Mouse (Mus musculus): ENCODE data around the gene Itgb5. TPM values are rescaled to one million over a fixed set of nuclear protein-coding genes. Genes with fewer than 3 reads are reported as not detected.

The Itgb5 gene
- polyA plus RNA-seq, 1 experiment from 2014 or later = 4.9 TPM

DNA sequence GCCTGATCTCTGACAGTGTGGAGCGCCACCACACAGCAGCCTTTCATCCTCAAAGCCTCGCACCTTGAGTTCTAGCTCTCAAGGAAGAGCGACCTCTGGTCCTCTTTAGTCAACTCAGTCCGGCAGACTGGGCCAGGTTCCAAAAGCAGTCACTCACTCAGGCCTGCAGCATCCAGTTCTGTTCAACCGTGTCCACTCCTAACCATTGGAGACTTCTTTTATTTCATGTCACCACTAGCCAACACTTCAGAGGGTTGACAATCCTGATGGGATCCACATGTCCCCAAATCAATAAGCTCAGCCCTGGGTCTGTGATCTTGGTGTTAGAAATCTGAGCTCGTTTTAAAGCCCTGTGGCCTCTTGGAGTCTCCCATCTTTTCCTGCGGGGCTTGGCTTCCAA is 116.6 kb downstream of the Itgb5 start:
- no peak overlapping the region for H3K27ac ChIP-seq (ENCODE audit: low read depth, low read length)
- no peak overlapping the region for H3K4me2 ChIP-seq (ENCODE audit: low read length)
- no peaks in the 10 kb centered on the region for H3K9me3 ChIP-seq (ENCODE audit: control insufficient read depth, low read length)
- H3K4me1 ChIP-seq (ENCODE audit: control insufficient read depth, insufficient read depth, low read depth, low read length) = peaks cover 10% of the 10 kb centered on the region
- no peak overlapping the region for H3K9ac ChIP-seq (ENCODE audit: low read depth, low read length)
- 77% methylated on average over 7 of the region's 7 CpGs for WGBS
- H3K36me3 ChIP-seq (ENCODE audit: control insufficient read depth, insufficient read depth, low read length) = no peaks in the 10 kb centered on the region
- no peaks in the 10 kb centered on the region for H3K27me3 ChIP-seq (replicated peaks; ENCODE audit: control insufficient read depth, insufficient read depth, low read length)
- no peak for ATAC-seq
- no peak overlapping the region for H3K4me3 ChIP-seq (ENCODE audit: low read length)

GRCm38 (mm10) chr16:33947664-33948571 is 118.5 kb downstream of the Itgb5 start:
- no peak for ATAC-seq
- WGBS = 75% methylated on average over 17 of the region's 17 CpGs
- Histone ChIP-seq H3K9me3 (ENCODE audit: control insufficient read depth, low read length) (no peaks in the 10 kb centered on the region), H3K36me3 (ENCODE audit: control insufficient read depth, insufficient read depth, low read length) (no peaks in the 10 kb centered on the region), H3K27me3 (replicated peaks; ENCODE audit: control insufficient read depth, insufficient read depth, low read length) (no peaks in the 10 kb centered on the region), H3K4me3 (ENCODE audit: low read length) (no peak overlapping the region), H3K9ac (ENCODE audit: low read depth, low read length) (no peak overlapping the region), H3K27ac (ENCODE audit: low read depth, low read length) (no peak overlapping the region), H3K4me2 (ENCODE audit: low read length) (no peak overlapping the region), H3K4me1 (ENCODE audit: control insufficient read depth, insufficient read depth, low read depth, low read length) (no peaks in the 10 kb centered on the region)

- H3K36me3 ChIP-seq (ENCODE audit: control insufficient read depth, insufficient read depth, low read length) = peaks cover 6% of the 10 kb centered on the region
- WGBS = 83% methylated on average over 6 of the region's 6 CpGs
- H3K9me3 ChIP-seq (ENCODE audit: control insufficient read depth, low read length) = no peaks in the 10 kb centered on the region
- H3K27ac ChIP-seq (ENCODE audit: low read depth, low read length) = no peak overlapping the region
- H3K4me2 ChIP-seq (ENCODE audit: low read length) = no peak overlapping the region
- H3K4me3 ChIP-seq (ENCODE audit: low read length) = no peak overlapping the region
- no peaks in the 10 kb centered on the region for H3K27me3 ChIP-seq (replicated peaks; ENCODE audit: control insufficient read depth, insufficient read depth, low read length)
- ATAC-seq = no peak; the same call in 1 of the 2 replicates
- H3K9ac ChIP-seq (ENCODE audit: low read depth, low read length) = no peak overlapping the region
- H3K4me1 ChIP-seq (ENCODE audit: control insufficient read depth, insufficient read depth, low read depth, low read length) = no peaks in the 10 kb centered on the region
Measured at GRCm38 (mm10) chr16:33950386-33950785, 120.9 kb downstream of the Itgb5 start.

DNA sequence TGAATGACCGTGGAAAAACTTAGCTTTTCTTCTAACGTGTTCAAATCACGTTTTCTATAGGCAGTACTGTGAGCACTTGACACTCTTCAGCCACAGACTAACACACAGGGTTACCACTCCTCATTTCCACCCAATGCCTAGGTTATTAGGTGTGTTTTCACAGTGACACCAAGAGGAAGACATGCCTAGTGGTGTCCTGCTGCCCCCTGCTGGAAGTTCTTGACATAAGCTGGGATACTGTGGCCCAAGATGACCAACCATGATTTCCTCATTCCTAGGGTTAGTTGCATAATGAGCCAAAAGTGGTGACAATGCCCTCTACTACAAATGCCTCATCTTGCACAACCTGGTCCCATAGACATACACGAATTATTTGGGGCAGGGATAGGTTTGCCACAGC is 121.4 kb downstream of the Itgb5 start:
- no peak overlapping the region for H3K9ac ChIP-seq (ENCODE audit: low read depth, low read length)
- ATAC-seq = peak; percentile 66
- no peak overlapping the region for H3K4me3 ChIP-seq (ENCODE audit: low read length)
- H3K9me3 ChIP-seq (ENCODE audit: control insufficient read depth, low read length) = no peaks in the 10 kb centered on the region
- H3K36me3 ChIP-seq (ENCODE audit: control insufficient read depth, insufficient read depth, low read length) = peaks cover 6% of the 10 kb centered on the region
- no peak overlapping the region for H3K27ac ChIP-seq (ENCODE audit: low read depth, low read length)
- H3K4me1 ChIP-seq (ENCODE audit: control insufficient read depth, insufficient read depth, low read depth, low read length) = no peaks in the 10 kb centered on the region
- H3K4me2 ChIP-seq (ENCODE audit: low read length) = no peak overlapping the region
- 38% methylated on average over 4 of the region's 4 CpGs for WGBS
- no peaks in the 10 kb centered on the region for H3K27me3 ChIP-seq (replicated peaks; ENCODE audit: control insufficient read depth, insufficient read depth, low read length)

- no peak overlapping the region for H3K4me3 ChIP-seq (ENCODE audit: low read length)
- no peaks in the 10 kb centered on the region for H3K4me1 ChIP-seq (ENCODE audit: control insufficient read depth, insufficient read depth, low read depth, low read length)
- H3K27ac ChIP-seq (ENCODE audit: low read depth, low read length) = no peak overlapping the region
- no peaks in the 10 kb centered on the region for H3K9me3 ChIP-seq (ENCODE audit: control insufficient read depth, low read length)
- no peak overlapping the region for H3K4me2 ChIP-seq (ENCODE audit: low read length)
- peaks cover 17% of the 10 kb centered on the region for H3K36me3 ChIP-seq (ENCODE audit: control insufficient read depth, insufficient read depth, low read length)
- ATAC-seq = no peak
- 86% methylated on average over 4 of the region's 4 CpGs for WGBS
- H3K27me3 ChIP-seq (replicated peaks; ENCODE audit: control insufficient read depth, insufficient read depth, low read length) = no peaks in the 10 kb centered on the region
- no peak overlapping the region for H3K9ac ChIP-seq (ENCODE audit: low read depth, low read length)
Measured at GRCm38 (mm10) chr16:33953008-33953407, 123.5 kb downstream of the Itgb5 start.

GRCm38 (mm10) chr16:33954793-33955192 is 125.3 kb downstream of the Itgb5 start:
- no peaks in the 10 kb centered on the region for H3K4me1 ChIP-seq (ENCODE audit: control insufficient read depth, insufficient read depth, low read depth, low read length)
- 93% methylated on average over 1 of the region's 1 CpGs for WGBS
- no peak overlapping the region for H3K27ac ChIP-seq (ENCODE audit: low read depth, low read length)
- no peak for ATAC-seq
- no peak overlapping the region for H3K4me2 ChIP-seq (ENCODE audit: low read length)
- H3K36me3 ChIP-seq (ENCODE audit: control insufficient read depth, insufficient read depth, low read length) = peaks cover 17% of the 10 kb centered on the region
- H3K27me3 ChIP-seq (replicated peaks; ENCODE audit: control insufficient read depth, insufficient read depth, low read length) = no peaks in the 10 kb centered on the region
- no peaks in the 10 kb centered on the region for H3K9me3 ChIP-seq (ENCODE audit: control insufficient read depth, low read length)
- no peak overlapping the region for H3K4me3 ChIP-seq (ENCODE audit: low read length)
- no peak overlapping the region for H3K9ac ChIP-seq (ENCODE audit: low read depth, low read length)

DNA sequence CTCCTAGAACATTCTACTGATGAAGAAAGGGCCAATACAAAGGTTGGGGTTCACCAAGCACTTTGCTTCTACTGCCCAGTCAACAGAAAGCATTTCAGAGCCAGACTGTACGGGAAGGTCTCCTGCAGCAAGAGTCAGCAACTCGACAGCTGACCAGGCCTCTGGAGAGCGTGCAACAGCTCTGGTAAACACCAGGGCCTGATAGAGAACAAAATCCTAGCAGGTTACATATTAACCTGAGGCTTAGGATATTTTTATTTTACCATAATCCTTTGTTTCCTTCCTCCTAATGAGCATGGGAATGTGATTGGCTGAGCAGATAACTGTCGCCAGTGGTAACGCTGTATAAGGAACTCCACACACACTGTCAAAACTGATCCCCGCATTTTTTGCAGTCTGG is 134.0 kb downstream of the Itgb5 start:
- Histone ChIP-seq H3K4me2 (ENCODE audit: low read length) (no peak overlapping the region), H3K4me3 (ENCODE audit: low read length) (no peak overlapping the region), H3K4me1 (ENCODE audit: control insufficient read depth, insufficient read depth, low read depth, low read length) (peaks cover 12% of the 10 kb centered on the region), H3K27ac (ENCODE audit: low read depth, low read length) (no peak overlapping the region), H3K9ac (ENCODE audit: low read depth, low read length) (no peak overlapping the region), H3K27me3 (replicated peaks; ENCODE audit: control insufficient read depth, insufficient read depth, low read length) (no peaks in the 10 kb centered on the region), H3K36me3 (ENCODE audit: control insufficient read depth, insufficient read depth, low read length) (peaks cover 13% of the 10 kb centered on the region), H3K9me3 (ENCODE audit: control insufficient read depth, low read length) (no peaks in the 10 kb centered on the region)
- no peak for ATAC-seq
- WGBS = 92% methylated on average over 6 of the region's 6 CpGs

GRCm38 (mm10) chr16:33965878-33966537 is 136.5 kb downstream of the Itgb5 start:
- Histone ChIP-seq H3K4me1 (ENCODE audit: control insufficient read depth, insufficient read depth, low read depth, low read length) (peaks cover 12% of the 10 kb centered on the region), H3K27ac (ENCODE audit: low read depth, low read length) (no peak overlapping the region), H3K36me3 (ENCODE audit: control insufficient read depth, insufficient read depth, low read length) (peaks cover 7% of the 10 kb centered on the region), H3K4me2 (ENCODE audit: low read length) (peak overlapping the region; percentile 91), H3K27me3 (replicated peaks; ENCODE audit: control insufficient read depth, insufficient read depth, low read length) (no peaks in the 10 kb centered on the region), H3K9ac (ENCODE audit: low read depth, low read length) (peak overlapping the region; percentile 90), H3K4me3 (ENCODE audit: low read length) (peak overlapping the region; percentile 95), H3K9me3 (ENCODE audit: control insufficient read depth, low read length) (no peaks in the 10 kb centered on the region)
- WGBS = 19% methylated on average over 15 of the region's 15 CpGs
- ATAC-seq = peak; percentile 41

DNA sequence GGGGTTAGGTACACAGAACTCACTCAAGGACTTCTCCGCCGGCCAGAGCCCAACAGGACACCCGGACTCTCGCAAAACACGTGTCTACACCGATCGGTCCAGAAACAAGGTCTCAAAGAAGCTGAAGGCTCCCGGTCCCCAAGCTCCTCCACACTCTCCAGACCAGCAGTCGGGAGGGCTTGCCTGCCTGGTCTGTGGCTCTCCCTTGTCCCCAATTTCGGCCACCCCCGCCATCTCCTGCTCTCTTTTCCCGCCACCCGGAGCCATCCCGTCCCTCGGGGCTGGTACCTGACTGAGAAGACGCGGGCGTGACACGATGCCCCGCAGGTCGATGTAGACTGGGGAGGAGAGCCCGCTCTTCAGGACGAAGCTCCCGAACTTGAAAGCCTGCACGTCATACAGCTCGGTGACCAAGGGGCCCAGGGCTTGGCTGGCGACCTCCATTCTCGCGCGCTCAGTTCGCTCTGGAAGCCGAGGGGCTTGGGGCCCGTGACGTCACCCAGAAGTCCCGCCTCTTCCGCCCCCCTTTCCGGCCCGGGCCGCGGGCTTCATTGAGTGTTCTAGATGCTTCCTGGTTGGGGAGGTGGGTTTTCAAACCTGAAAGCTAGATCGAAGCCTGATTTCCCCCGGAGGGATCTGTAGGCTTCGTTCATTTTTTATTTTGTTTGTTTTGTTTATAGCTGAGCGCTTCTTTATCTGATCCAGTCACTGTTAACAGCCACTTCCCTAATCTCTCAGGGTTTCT is 137.2 kb downstream of the Itgb5 start, which contains the start of gene Umps:
Gene Umps (minus strand): TSS at position 501 of the 745 bp plus-strand sequence.
- H3K4me2 ChIP-seq (ENCODE audit: low read length) = peak within 1 kb of the TSS; percentile 91
- H3K9me3 ChIP-seq (ENCODE audit: control insufficient read depth, low read length) = no peaks in the 10 kb centered on the region
- 1% methylated on average over 44 of the region's 44 CpGs for WGBS
- H3K27ac ChIP-seq (ENCODE audit: low read depth, low read length) = peak within 1 kb of the TSS; percentile 29; the same call in 1 of the 2 replicates
- H3K36me3 ChIP-seq (ENCODE audit: control insufficient read depth, insufficient read depth, low read length) = 0 out of 2 replicates have a peak, but pooled peaks cover under 1% of the 10 kb centered on the region
- H3K27me3 ChIP-seq (replicated peaks; ENCODE audit: control insufficient read depth, insufficient read depth, low read length) = no peaks in the 10 kb centered on the region
- H3K4me1 ChIP-seq (ENCODE audit: control insufficient read depth, insufficient read depth, low read depth, low read length) = peaks cover 12% of the 10 kb centered on the region
- peak within 1 kb of the TSS; percentile 90 for H3K9ac ChIP-seq (ENCODE audit: low read depth, low read length)
- peak; percentile 97 for ATAC-seq
- H3K4me3 ChIP-seq (ENCODE audit: low read length) = peak within 1 kb of the TSS; percentile 95
